Mouse (Mus musculus) kidney, adult 2 months (tissue): ENCODE data around the gene Sgip1.

Experiments used
- CTCF ChIP-seq: fragments of 200-500 bp; conservative IDR thresholded peaks from 2 replicates; pipeline ENCODE4 v1.5.1; 2011; ENCODE audit warnings: low read depth, mild to moderate bottlenecking, control low read depth, low read length, moderate library complexity, mixed read lengths; ENCODE audit not compliant: insufficient read depth, insufficient read length
- POLR2A ChIP-seq: fragments of 200-500 bp; IDR thresholded peaks from one replicate; pipeline ENCODE4 v1.6.1; 2011; ENCODE audit warnings: low read depth, low read length, control low read depth

- TF ChIP-seq CTCF (peak; percentile 47), POLR2A (no peak)
Measured at GRCm38 (mm10) chr4:102859259-102860194, 118.4 kb downstream of the Sgip1 start.
